Mouse (Mus musculus): ENCODE measurements around the gene Fbxw8. TPM values are rescaled to one million over a fixed set of nuclear protein-coding genes. Genes with fewer than 3 reads are reported as not detected.

Fbxw8 gene
- polyA plus RNA-seq, 1 experiment from 2014 or later, result 23.6 TPM

- ATAC-seq (ENCODE audit: insufficient read depth, low FRiP score, low read depth), result no peak
- Histone ChIP-seq H3K9ac (no peak overlapping the region), H3K27me3 (replicated peaks) (no peaks in the 10 kb centered on the region), H3K4me2 (no peak overlapping the region), H3K9me3 (no peaks in the 10 kb centered on the region), H3K4me3 (replicated peaks) (no peak overlapping the region), H3K36me3 (peaks cover 25% of the 10 kb centered on the region), H3K27ac (peak overlapping the region; percentile 11; the same call in 1 of the 2 replicates), H3K4me1 (peaks cover 5% of the 10 kb centered on the region; the same call in 1 of the 2 replicates)
- 52% methylated on average over 10 of the region's 10 CpGs for WGBS
Measured at GRCm38 (mm10) chr5:118123096-118123495, 32.2 kb downstream of the Fbxw8 start.

GRCm38 (mm10) chr5:118121928-118122327 lies 33.3 kb downstream of the Fbxw8 start:
- Histone ChIP-seq H3K9ac (no peak overlapping the region), H3K9me3 (no peaks in the 10 kb centered on the region), H3K4me3 (replicated peaks) (no peak overlapping the region), H3K27ac (no peak overlapping the region), H3K36me3 (peaks cover 13% of the 10 kb centered on the region; the same call in 1 of the 2 replicates), H3K27me3 (replicated peaks) (no peaks in the 10 kb centered on the region), H3K4me1 (peaks cover 5% of the 10 kb centered on the region; the same call in 1 of the 2 replicates), H3K4me2 (no peak overlapping the region)
- 80% methylated on average over 4 of the region's 4 CpGs for WGBS
- no peak for ATAC-seq (ENCODE audit: insufficient read depth, low FRiP score, low read depth)

- H3K9me3 ChIP-seq, result no peaks in the 10 kb centered on the region
- no peak overlapping the region for H3K4me2 ChIP-seq
- no peak for ATAC-seq (ENCODE audit: insufficient read depth, low FRiP score, low read depth)
- 55% methylated on average over 2 of the region's 2 CpGs for WGBS
- H3K36me3 ChIP-seq, result peaks cover 9% of the 10 kb centered on the region; the same call in 1 of the 2 replicates
- no peaks in the 10 kb centered on the region for H3K27me3 ChIP-seq (replicated peaks)
- H3K27ac ChIP-seq, result no peak overlapping the region; the same call in 1 of the 2 replicates
- no peak overlapping the region for H3K9ac ChIP-seq
- peaks cover 5% of the 10 kb centered on the region; the same call in 1 of the 2 replicates for H3K4me1 ChIP-seq
- H3K4me3 ChIP-seq (replicated peaks), result no peak overlapping the region
Measured at GRCm38 (mm10) chr5:118120670-118121069, 34.6 kb downstream of the Fbxw8 start.

GRCm38 (mm10) chr5:118118922-118119321 lies 36.3 kb downstream of the Fbxw8 start:
- Histone ChIP-seq H3K9ac (no peak overlapping the region), H3K4me1 (peaks cover 5% of the 10 kb centered on the region; the same call in 1 of the 2 replicates), H3K4me2 (no peak overlapping the region), H3K27me3 (replicated peaks) (no peaks in the 10 kb centered on the region), H3K36me3 (peaks cover 7% of the 10 kb centered on the region; the same call in 1 of the 2 replicates), H3K9me3 (no peaks in the 10 kb centered on the region), H3K27ac (no peak overlapping the region), H3K4me3 (replicated peaks) (no peak overlapping the region)
- ATAC-seq (ENCODE audit: insufficient read depth, low FRiP score, low read depth), result no peak
- WGBS, result 89% methylated on average over 5 of the region's 5 CpGs

- WGBS, result 80% methylated on average over 3 of the region's 3 CpGs
- no peaks in the 10 kb centered on the region for H3K9me3 ChIP-seq
- no peaks in the 10 kb centered on the region for H3K27me3 ChIP-seq (replicated peaks)
- H3K27ac ChIP-seq, result no peak overlapping the region
- H3K9ac ChIP-seq, result no peak overlapping the region
- H3K36me3 ChIP-seq, result peaks cover 7% of the 10 kb centered on the region; the same call in 1 of the 2 replicates
- H3K4me3 ChIP-seq (replicated peaks), result no peak overlapping the region
- H3K4me1 ChIP-seq, result peaks cover 5% of the 10 kb centered on the region; the same call in 1 of the 2 replicates
- ATAC-seq (ENCODE audit: insufficient read depth, low FRiP score, low read depth), result no peak
- H3K4me2 ChIP-seq, result no peak overlapping the region
Measured at GRCm38 (mm10) chr5:118118351-118118750, 36.9 kb downstream of the Fbxw8 start.

- Histone ChIP-seq H3K27me3 (replicated peaks) (no peaks in the 10 kb centered on the region), H3K9me3 (no peaks in the 10 kb centered on the region), H3K4me2 (no peak overlapping the region), H3K27ac (no peak overlapping the region), H3K9ac (no peak overlapping the region), H3K4me3 (replicated peaks) (no peak overlapping the region), H3K4me1 (no peaks in the 10 kb centered on the region), H3K36me3 (peaks cover 20% of the 10 kb centered on the region)
- 76% methylated on average over 13 of the region's 13 CpGs for WGBS
- no peak for ATAC-seq (ENCODE audit: insufficient read depth, low FRiP score, low read depth)
Measured at GRCm38 (mm10) chr5:118113617-118114016, 41.6 kb downstream of the Fbxw8 start.

- 85% methylated on average over 7 of the region's 7 CpGs for WGBS
- Histone ChIP-seq H3K9me3 (no peaks in the 10 kb centered on the region), H3K36me3 (peaks cover 18% of the 10 kb centered on the region), H3K4me2 (no peak overlapping the region), H3K27me3 (replicated peaks) (no peaks in the 10 kb centered on the region), H3K9ac (no peak overlapping the region), H3K4me3 (replicated peaks) (no peak overlapping the region), H3K4me1 (no peaks in the 10 kb centered on the region), H3K27ac (no peak overlapping the region)
- no peak for ATAC-seq (ENCODE audit: insufficient read depth, low FRiP score, low read depth)
Measured at GRCm38 (mm10) chr5:118113043-118113442, 42.2 kb downstream of the Fbxw8 start.

GRCm38 (mm10) chr5:118108794-118109440 lies 46.3 kb downstream of the Fbxw8 start:
- Histone ChIP-seq H3K9me3 (no peaks in the 10 kb centered on the region), H3K4me2 (no peak overlapping the region), H3K27me3 (replicated peaks) (no peaks in the 10 kb centered on the region), H3K27ac (no peak overlapping the region), H3K4me1 (no peaks in the 10 kb centered on the region), H3K4me3 (replicated peaks) (no peak overlapping the region), H3K36me3 (peaks cover 21% of the 10 kb centered on the region), H3K9ac (no peak overlapping the region)
- 88% methylated on average over 7 of the region's 7 CpGs for WGBS
- ATAC-seq (ENCODE audit: insufficient read depth, low FRiP score, low read depth), result no peak

GRCm38 (mm10) chr5:118108124-118108793 lies 47.0 kb downstream of the Fbxw8 start:
- no peak overlapping the region for H3K4me2 ChIP-seq
- H3K27me3 ChIP-seq (replicated peaks), result no peaks in the 10 kb centered on the region
- ATAC-seq (ENCODE audit: insufficient read depth, low FRiP score, low read depth), result no peak
- H3K27ac ChIP-seq, result no peak overlapping the region
- no peaks in the 10 kb centered on the region for H3K4me1 ChIP-seq
- no peak overlapping the region for H3K4me3 ChIP-seq (replicated peaks)
- no peak overlapping the region for H3K9ac ChIP-seq
- H3K9me3 ChIP-seq, result no peaks in the 10 kb centered on the region
- WGBS, result 77% methylated on average over 17 of the region's 17 CpGs
- peaks cover 21% of the 10 kb centered on the region for H3K36me3 ChIP-seq

GRCm38 (mm10) chr5:118106667-118107066 lies 48.6 kb downstream of the Fbxw8 start:
- Histone ChIP-seq H3K9ac (no peak overlapping the region), H3K27ac (no peak overlapping the region), H3K9me3 (no peaks in the 10 kb centered on the region), H3K4me1 (no peaks in the 10 kb centered on the region), H3K4me2 (no peak overlapping the region), H3K4me3 (replicated peaks) (no peak overlapping the region), H3K27me3 (replicated peaks) (no peaks in the 10 kb centered on the region), H3K36me3 (peaks cover 17% of the 10 kb centered on the region)
- ATAC-seq (ENCODE audit: insufficient read depth, low FRiP score, low read depth), result no peak
- 96% methylated on average over 10 of the region's 10 CpGs for WGBS

GRCm38 (mm10) chr5:118105536-118105935 lies 49.7 kb downstream of the Fbxw8 start:
- Histone ChIP-seq H3K4me3 (replicated peaks) (no peak overlapping the region), H3K4me1 (no peaks in the 10 kb centered on the region), H3K4me2 (no peak overlapping the region), H3K9me3 (no peaks in the 10 kb centered on the region), H3K27me3 (replicated peaks) (no peaks in the 10 kb centered on the region), H3K27ac (no peak overlapping the region), H3K9ac (no peak overlapping the region), H3K36me3 (peaks cover 5% of the 10 kb centered on the region)
- WGBS, result 80% methylated on average over 8 of the region's 8 CpGs
- ATAC-seq (ENCODE audit: insufficient read depth, low FRiP score, low read depth), result no peak

GRCm38 (mm10) chr5:118099870-118100478 lies 55.3 kb downstream of the Fbxw8 start:
- Histone ChIP-seq H3K36me3 (peaks cover 8% of the 10 kb centered on the region; the same call in 1 of the 2 replicates), H3K27ac (0 out of 2 replicates have a peak overlapping the region, but pooled peaks have one; percentile 18), H3K4me1 (no peaks in the 10 kb centered on the region), H3K4me2 (no peak overlapping the region), H3K4me3 (replicated peaks) (no peak overlapping the region), H3K9ac (no peak overlapping the region), H3K27me3 (replicated peaks) (no peaks in the 10 kb centered on the region), H3K9me3 (no peaks in the 10 kb centered on the region)
- ATAC-seq (ENCODE audit: insufficient read depth, low FRiP score, low read depth), result no peak; the same call in 1 of the 2 replicates
- 58% methylated on average over 8 of the region's 8 CpGs for WGBS
